Mouse (Mus musculus): Measurements from ENCODE around the gene Sult4a1. TPM values are rescaled to one million over a fixed set of nuclear protein-coding genes. Genes with fewer than 3 reads are reported as not detected.

The Sult4a1 gene
- polyA plus RNA-seq, 1 experiment from 2014 or later: 1.2 TPM

DNA sequence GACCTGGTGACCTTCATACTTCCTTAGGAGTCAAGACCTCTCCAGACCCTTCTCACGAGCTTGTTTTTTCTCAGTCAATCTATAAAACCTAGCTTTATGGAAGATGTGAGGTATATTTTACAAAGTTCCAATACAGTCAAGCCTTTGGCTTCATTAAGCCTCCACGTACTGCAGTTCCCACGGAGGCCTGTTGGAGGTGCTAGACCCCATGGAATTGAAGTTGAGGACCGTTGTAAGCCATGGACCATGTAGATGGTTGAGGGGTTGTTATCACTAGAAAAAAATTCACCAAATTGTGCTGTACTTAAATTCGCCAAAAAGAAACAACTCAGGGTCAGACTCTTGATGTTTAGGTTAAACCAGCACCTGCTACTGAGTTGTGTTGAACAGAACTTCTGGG, 49.5 kb downstream of the Sult4a1 start:
- no peaks in the 10 kb centered on the region for H3K9me3 ChIP-seq (replicated peaks)
- no peaks in the 10 kb centered on the region for H3K36me3 ChIP-seq
- H3K27ac ChIP-seq: no peak overlapping the region
- no peak for DNase-seq (ENCODE audit: low spot score)
- peaks cover 15% of the 10 kb centered on the region for H3K27me3 ChIP-seq (ENCODE audit: low read depth, poor library complexity, severe bottlenecking)
- 68% methylated on average over 5 of the region's 5 CpGs for WGBS
- no peak overlapping the region for H3K4me3 ChIP-seq
- no peaks in the 10 kb centered on the region for H3K4me1 ChIP-seq

DNA sequence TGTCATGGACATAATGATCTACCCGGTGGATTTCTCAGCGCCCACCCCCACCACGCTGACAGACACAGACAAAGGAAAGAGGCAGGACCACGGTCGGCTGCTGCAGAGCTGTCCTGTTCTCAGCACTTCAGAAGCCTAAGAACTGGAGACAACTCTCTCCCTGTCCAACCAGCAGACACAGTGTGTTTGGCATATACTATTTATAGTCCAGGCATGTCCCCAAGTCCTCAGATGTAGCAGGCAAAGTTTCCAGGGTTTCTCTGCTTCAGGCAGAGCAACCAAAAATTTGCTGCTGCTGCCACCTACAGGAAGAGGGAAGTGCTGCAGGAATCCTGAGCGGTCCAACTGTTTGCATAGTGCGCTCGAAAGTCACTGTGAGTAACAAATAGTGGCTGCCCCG, 51.7 kb downstream of the Sult4a1 start:
- Histone ChIP-seq H3K4me1 (peaks cover 11% of the 10 kb centered on the region; the same call in 1 of the 2 replicates), H3K4me3 (no peak overlapping the region), H3K27ac (no peak overlapping the region), H3K36me3 (no peaks in the 10 kb centered on the region), H3K9me3 (replicated peaks) (no peaks in the 10 kb centered on the region), H3K27me3 (ENCODE audit: low read depth, poor library complexity, severe bottlenecking) (peaks cover 15% of the 10 kb centered on the region)
- peak; percentile 81 for DNase-seq (ENCODE audit: low spot score)
- WGBS: 46% methylated on average over 9 of the region's 9 CpGs

DNA sequence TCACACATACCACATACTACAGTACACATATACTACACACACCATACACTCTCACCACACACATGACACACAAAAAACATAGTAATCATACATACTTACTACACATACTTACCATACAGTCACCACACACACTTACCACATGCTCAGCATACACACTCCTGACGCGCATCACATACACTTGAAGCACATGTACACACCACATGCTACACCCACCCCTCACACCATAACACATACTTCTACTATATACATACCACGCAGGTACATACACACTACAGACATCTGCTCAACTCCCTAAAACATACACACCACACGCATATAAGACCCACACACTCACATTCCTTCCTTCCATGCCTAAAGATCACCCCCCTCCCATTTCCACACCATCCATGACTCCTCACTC, 52.3 kb downstream of the Sult4a1 start:
- DNase-seq (ENCODE audit: low spot score): no peak
- no peak overlapping the region for H3K27ac ChIP-seq
- no peaks in the 10 kb centered on the region for H3K9me3 ChIP-seq (replicated peaks)
- H3K36me3 ChIP-seq: no peaks in the 10 kb centered on the region
- no peak overlapping the region for H3K4me3 ChIP-seq
- whole genome bisulfite sequencing: 94% methylated on average over 4 of the region's 4 CpGs
- H3K27me3 ChIP-seq (ENCODE audit: low read depth, poor library complexity, severe bottlenecking): peaks cover 15% of the 10 kb centered on the region
- H3K4me1 ChIP-seq: peaks cover 11% of the 10 kb centered on the region; the same call in 1 of the 2 replicates

DNA sequence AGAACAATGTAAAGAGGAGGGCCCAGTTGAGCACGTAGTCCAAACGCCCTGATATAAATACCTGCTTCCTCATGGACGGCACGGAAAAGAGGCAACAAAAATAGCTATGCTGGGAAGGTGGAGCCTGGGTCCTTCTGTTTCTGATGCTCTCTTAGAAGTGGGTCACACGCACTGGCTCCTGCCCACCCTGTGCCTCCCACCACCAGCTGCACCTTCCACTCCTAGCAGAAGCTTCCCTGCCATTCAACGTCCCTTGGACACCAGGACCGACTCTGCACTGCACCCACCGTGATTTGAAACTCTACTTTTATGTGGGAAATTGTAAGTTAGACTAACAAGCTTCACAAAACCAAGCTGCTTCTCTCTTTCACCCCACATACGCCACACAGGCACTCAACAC, 53.2 kb downstream of the Sult4a1 start:
- Histone ChIP-seq H3K4me3 (no peak overlapping the region), H3K27me3 (ENCODE audit: low read depth, poor library complexity, severe bottlenecking) (peaks cover 15% of the 10 kb centered on the region), H3K27ac (no peak overlapping the region), H3K36me3 (no peaks in the 10 kb centered on the region), H3K4me1 (peaks cover 11% of the 10 kb centered on the region; the same call in 1 of the 2 replicates), H3K9me3 (replicated peaks) (no peaks in the 10 kb centered on the region)
- 89% methylated on average over 9 of the region's 9 CpGs for WGBS
- DNase-seq (ENCODE audit: low spot score): no peak

DNA sequence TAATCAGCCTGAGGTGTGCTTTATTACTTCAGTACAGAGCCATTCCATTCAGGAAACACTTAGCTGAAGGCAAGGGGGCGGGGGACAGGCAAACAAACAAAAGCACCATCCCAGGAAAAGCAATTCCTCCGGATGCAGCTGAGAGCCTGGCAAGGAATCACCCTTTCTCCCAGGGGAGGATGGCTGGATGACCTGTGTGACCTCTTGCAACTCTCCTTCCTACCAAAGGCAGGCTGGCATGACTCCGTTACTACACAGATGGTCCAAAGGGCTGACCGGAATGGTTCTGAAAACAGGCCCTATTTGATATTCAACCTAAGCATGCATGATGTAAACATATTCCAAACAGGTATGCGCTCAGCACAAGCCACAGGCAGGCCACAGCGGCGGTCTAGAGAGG, 56.0 kb downstream of the Sult4a1 start:
- DNase-seq (ENCODE audit: low spot score): no peak

DNA sequence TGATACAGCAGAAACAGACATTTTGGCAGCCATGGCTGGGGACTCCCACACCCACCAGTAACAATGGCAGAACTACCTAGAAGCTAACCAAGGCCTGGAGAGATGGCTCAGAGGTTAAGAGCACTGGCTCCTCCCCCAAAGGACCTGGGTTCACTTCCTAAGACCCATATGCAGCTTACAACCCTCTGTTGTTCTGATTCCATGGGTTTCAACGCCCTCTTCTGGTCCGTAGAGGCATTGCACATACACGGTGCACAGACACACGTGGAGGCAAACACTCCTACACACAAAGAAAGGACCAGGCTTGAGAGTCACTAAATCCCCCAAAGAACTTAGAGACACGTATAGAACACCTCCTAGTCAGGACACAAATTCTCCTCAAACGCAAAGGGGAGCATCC, 60.0 kb downstream of the Sult4a1 start:
- Histone ChIP-seq H3K36me3 (no peaks in the 10 kb centered on the region), H3K9me3 (replicated peaks) (no peaks in the 10 kb centered on the region; the same call in 1 of the 2 replicates), H3K27ac (no peak overlapping the region), H3K27me3 (ENCODE audit: low read depth, poor library complexity, severe bottlenecking) (no peaks in the 10 kb centered on the region), H3K4me1 (peaks cover 11% of the 10 kb centered on the region; the same call in 1 of the 2 replicates), H3K4me3 (no peak overlapping the region)
- DNase-seq (ENCODE audit: low spot score): no peak
- 87% methylated on average over 6 of the region's 6 CpGs for WGBS

More for the DNA sequence above, 56.0 kb downstream of the Sult4a1 start:
- Histone ChIP-seq H3K36me3 (no peaks in the 10 kb centered on the region), H3K9me3 (replicated peaks) (no peaks in the 10 kb centered on the region; the same call in 1 of the 2 replicates), H3K27ac (no peak overlapping the region), H3K4me1 (peaks cover 11% of the 10 kb centered on the region; the same call in 1 of the 2 replicates), H3K4me3 (no peak overlapping the region), H3K27me3 (ENCODE audit: low read depth, poor library complexity, severe bottlenecking) (peaks cover 7% of the 10 kb centered on the region; the same call in 1 of the 2 replicates)
- 72% methylated on average over 7 of the region's 7 CpGs for WGBS

DNA sequence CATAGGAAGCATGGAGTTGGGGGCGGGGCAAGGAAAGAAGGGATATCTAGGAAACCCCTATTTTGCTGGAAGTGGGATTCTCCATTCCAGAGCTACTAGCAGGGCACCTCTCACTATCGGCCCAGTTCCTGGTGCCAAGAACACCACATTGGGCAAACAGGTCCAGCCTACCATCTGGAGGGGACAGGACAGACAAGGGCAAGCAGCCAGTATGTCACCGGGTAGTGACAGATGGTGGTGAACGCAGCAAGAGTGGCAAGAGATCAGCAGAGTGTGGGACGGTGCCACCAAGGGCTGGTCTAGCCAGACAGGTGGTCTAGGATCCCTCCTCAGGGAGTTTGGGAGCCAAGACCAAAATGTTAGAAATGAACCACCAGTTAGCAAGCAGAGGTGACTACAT, 68.5 kb downstream of the Sult4a1 start:
- no peak for DNase-seq (ENCODE audit: low spot score)
- H3K27ac ChIP-seq: no peak overlapping the region
- H3K4me3 ChIP-seq: no peak overlapping the region
- WGBS: 91% methylated on average over 5 of the region's 5 CpGs
- H3K27me3 ChIP-seq (ENCODE audit: low read depth, poor library complexity, severe bottlenecking): no peaks in the 10 kb centered on the region
- H3K4me1 ChIP-seq: no peaks in the 10 kb centered on the region
- H3K36me3 ChIP-seq: no peaks in the 10 kb centered on the region
- H3K9me3 ChIP-seq (replicated peaks): no peaks in the 10 kb centered on the region

Other genes with a start within 250 kb of the Sult4a1 start
- not detected in 2 replicates for gene Efcab6, start 40.4 kb downstream of the Sult4a1 start, polyA plus RNA-seq (2016; fragmentation: Nextera tagmentation; extraction: Ambion mirVana)
- gene Pnpla5, start 17.4 kb upstream of the Sult4a1 start, polyA plus RNA-seq (2016; fragmentation: Nextera tagmentation; extraction: Ambion mirVana): not detected in 2 replicates
- gene Pnpla3, start 62.1 kb upstream of the Sult4a1 start, polyA plus RNA-seq (2016; fragmentation: Nextera tagmentation; extraction: Ambion mirVana): 0.10 and 0.19 TPM in 2 replicates
- gene Samm50, start 86.5 kb upstream of the Sult4a1 start, polyA plus RNA-seq (2016; fragmentation: Nextera tagmentation; extraction: Ambion mirVana): 117 and 118 TPM in 2 replicates
- 9.0 and 11.0 TPM in 2 replicates for gene Parvb, start 126.3 kb upstream of the Sult4a1 start, polyA plus RNA-seq (2016; fragmentation: Nextera tagmentation; extraction: Ambion mirVana)
- gene Parvg, start 218.3 kb upstream of the Sult4a1 start, polyA plus RNA-seq (2016; fragmentation: Nextera tagmentation; extraction: Ambion mirVana): 0.72 and 0.75 TPM in 2 replicates